ENCODE assay signal across 1 mouse cellular context in the genomic region with DNA sequence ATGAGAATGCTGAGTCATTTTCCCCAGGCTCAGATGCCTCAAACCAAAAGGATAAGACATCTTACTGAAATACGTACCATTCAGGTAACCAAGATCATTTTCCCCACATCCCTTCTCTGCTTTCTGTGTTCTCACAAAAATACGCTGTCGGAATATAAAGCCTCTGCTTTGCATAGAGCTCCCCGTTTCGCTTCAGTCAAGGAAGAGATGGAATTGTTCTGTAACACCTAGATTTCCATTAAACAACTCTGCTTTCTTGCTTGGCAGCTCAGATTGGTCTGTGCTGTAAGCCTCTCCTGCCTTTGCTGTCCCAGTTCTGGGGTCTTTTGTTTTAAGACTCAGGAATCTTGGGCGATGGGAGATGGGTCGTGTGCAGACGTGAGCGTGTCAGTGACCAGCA.
TF ChIP-seq lines count a peak whose summit lies in the region.

No protein-coding gene starts in this region.

TF ChIP-seq in CH12.LX, 34 proteins besides CTCF, POLR2A, EP300 and RAD21:
- TF ChIP-seq NELFE (IDR thresholded peaks at IDR 0.05; ENCODE audit: low read depth, low read length), result no peak
- TF ChIP-seq ZC3H11A (IDR thresholded peaks at IDR 0.05; ENCODE audit: low read depth, low read length), result no peak
- TF ChIP-seq JUND (conservative IDR thresholded peaks at IDR 0.05; ENCODE audit: low read depth, low read length), result no peak
- TF ChIP-seq MEF2A (IDR thresholded peaks at IDR 0.05; ENCODE audit: borderline replicate concordance, low read depth, low read length), result no peak
